9 mouse cellular contexts compared by ENCODE assay signal in genomic region chr2:91682850-91683249, GRCm38 (mm10). TPM values are rescaled to one million over a fixed set of nuclear protein-coding genes. Genes with fewer than 3 reads are reported as not detected.
A peak's percentile ranks its signal among the peaks of the same experiment; 100 is the strongest.
DNase-seq lines count a peak whose midpoint lies in the region; ATAC-seq and TF ChIP-seq lines count a peak whose summit lies in the region.
"Had no signal": no experiment of that assay in that cellular context is flagged by ENCODE, and none has a peak within 500 bp of the region (broad histone marks: within the 10 kb centered on the region; RNA-seq: fewer than 3 reads in every experiment).

No protein-coding gene starts in this region.

- no peak for TF ChIP-seq POLR2A in cortical plate, adult 2 months (IDR thresholded peaks at IDR 0.05; ENCODE audit: extremely low read depth, insufficient read depth, low read length)
- TF ChIP-seq POLR2A in liver, adult 2 months (IDR thresholded peaks at IDR 0.05; ENCODE audit: extremely low read depth, insufficient read depth, low read length): no peak

- TF ChIP-seq CTCF in cortical plate, adult 2 months (IDR thresholded peaks at IDR 0.05; ENCODE audit: extremely low read depth, insufficient read depth, low read length): peak; percentile 47; the same call in 1 of the 2 replicates
- TF ChIP-seq CTCF in hindbrain, postnatal 0 days (IDR thresholded peaks at IDR 0.05; ENCODE audit: low read depth): peak; percentile 72
- TF ChIP-seq CTCF in liver, adult 2 months (IDR thresholded peaks at IDR 0.05; ENCODE audit: low read depth, low read length): no peak

- H3K4me2 ChIP-seq in kidney, embryonic 15.5 days: no peak overlapping the region
- no peak overlapping the region for H3K4me2 ChIP-seq in hindbrain, postnatal 0 days (ENCODE audit: low read depth, low read length)
- H3K4me2 ChIP-seq: neural tube, embryonic 12.5 days had no signal

- DNase-seq in kidney, adult 9 months: peak; percentile 61
- peak; percentile 77 for DNase-seq in NIH3T3 (ENCODE audit: low read depth)
- DNase-seq in hindbrain, postnatal 0 days (ENCODE audit: low spot score): peak; percentile 72
- DNase-seq in liver, adult 2 months (ENCODE audit: extremely low read depth, low read depth, low spot score): peak; percentile 24
- DNase-seq in right cerebral cortex, postnatal 25 days: peak; percentile 44
- DNase-seq in urinary bladder, postnatal 10 days (ENCODE audit: low spot score): no peak

- no peaks in the 10 kb centered on the region for H3K4me1 ChIP-seq in kidney, embryonic 15.5 days
- no peaks in the 10 kb centered on the region for H3K4me1 ChIP-seq in cortical plate, adult 2 months (ENCODE audit: control insufficient read depth, insufficient read depth, low read length)
- no peaks in the 10 kb centered on the region for H3K4me1 ChIP-seq in hindbrain, postnatal 0 days (ENCODE audit: insufficient read depth, low read length)
- H3K4me1 ChIP-seq in liver, adult 2 months (ENCODE audit: control insufficient read depth, insufficient read depth, low read length): no peaks in the 10 kb centered on the region
- H3K4me1 ChIP-seq: neural tube, embryonic 12.5 days had no signal

- no peak overlapping the region for H3K9ac ChIP-seq in kidney, embryonic 15.5 days
- no peak overlapping the region for H3K9ac ChIP-seq in hindbrain, postnatal 0 days (replicated peaks; ENCODE audit: low read length)
- H3K9ac ChIP-seq in liver, adult 2 months (ENCODE audit: low read depth, low read length): no peak overlapping the region
- H3K9ac ChIP-seq: neural tube, embryonic 12.5 days had no signal

- WGBS in kidney, embryonic 15.5 days: 40% methylated on average over 4 of the region's 4 CpGs
- 59% methylated on average over 4 of the region's 4 CpGs for WGBS in hindbrain, postnatal 0 days
- WGBS in liver, adult 2 months: 81% methylated on average over 4 of the region's 4 CpGs

- H3K27ac ChIP-seq in kidney, embryonic 15.5 days: no peak overlapping the region
- no peak overlapping the region for H3K27ac ChIP-seq in cortical plate, adult 2 months (ENCODE audit: insufficient read depth, low read length)
- H3K27ac ChIP-seq in hindbrain, postnatal 0 days: no peak overlapping the region
- no peak overlapping the region for H3K27ac ChIP-seq in liver, adult 2 months (replicated peaks; ENCODE audit: insufficient read depth, low read depth, low read length)
- H3K27ac ChIP-seq: neural tube, embryonic 12.5 days had no signal

- no peaks in the 10 kb centered on the region for H3K27me3 ChIP-seq in kidney, embryonic 15.5 days
- no peaks in the 10 kb centered on the region for H3K27me3 ChIP-seq in hindbrain, postnatal 0 days (ENCODE audit: insufficient read depth, low read length)
- no peaks in the 10 kb centered on the region for H3K27me3 ChIP-seq in liver, adult 2 months (ENCODE audit: control insufficient read depth, insufficient read depth, low read length)
- H3K27me3 ChIP-seq: neural tube, embryonic 12.5 days had no signal

- no peaks in the 10 kb centered on the region for H3K79me2 ChIP-seq in liver, adult 2 months (ENCODE audit: control insufficient read depth, insufficient read depth, low read length)

- H3K36me3 ChIP-seq in kidney, embryonic 15.5 days: peaks cover 88% of the 10 kb centered on the region
- peaks cover 47% of the 10 kb centered on the region for H3K36me3 ChIP-seq in hindbrain, postnatal 0 days (ENCODE audit: insufficient read depth, low read length)
- H3K36me3 ChIP-seq in liver, adult 2 months (ENCODE audit: control insufficient read depth, insufficient read depth, low read length): peaks cover 65% of the 10 kb centered on the region

- H3K4me3 ChIP-seq in kidney, embryonic 15.5 days (replicated peaks): no peak overlapping the region
- H3K4me3 ChIP-seq in cortical plate, adult 2 months (ENCODE audit: insufficient read depth, low read length): no peak overlapping the region
- H3K4me3 ChIP-seq in hindbrain, postnatal 0 days (ENCODE audit: low read length): no peak overlapping the region
- no peak overlapping the region for H3K4me3 ChIP-seq in liver, adult 2 months (ENCODE audit: insufficient read depth, low read depth, low read length)
- H3K4me3 ChIP-seq: neural tube, embryonic 12.5 days had no signal

- no peaks in the 10 kb centered on the region for H3K9me3 ChIP-seq in kidney, embryonic 15.5 days (replicated peaks)
- no peaks in the 10 kb centered on the region for H3K9me3 ChIP-seq in hindbrain, postnatal 0 days (ENCODE audit: low read length)
- H3K9me3 ChIP-seq: neural tube, embryonic 12.5 days had no signal

- ATAC-seq in kidney, embryonic 15.5 days (replicated peaks; ENCODE audit: low FRiP score): no peak
- ATAC-seq in hindbrain, postnatal 0 days: peak; percentile 61; the same call in 1 of the 2 replicates

RNA-seq across cellular contexts. Expression of gene Atg13, which starts 27.5 kb away (rescaled TPM):
- 24.7 and 26.3 TPM in 2 replicates for polyA plus RNA-seq in kidney, embryonic 15.5 days (2015; fragmentation: Nextera tagmentation; extraction: Ambion mirVana)
- 124 and 132 TPM in 2 replicates for polyA plus RNA-seq in cortical plate, adult 2 months (2012; rRNA removed)
- total RNA-seq in hindbrain, postnatal 0 days (2014; rRNA removed): 21.2 and 25.2 TPM in 2 replicates
- 24.7 and 24.8 TPM in 2 replicates for polyA plus RNA-seq in hindbrain, postnatal 0 days (2015; fragmentation: Nextera tagmentation; extraction: Ambion mirVana)
- total RNA-seq in liver, adult 2 months (2014; rRNA removed): 10.3 and 14.8 TPM in 2 replicates
- polyA plus RNA-seq in liver, adult 2 months (2012; rRNA removed): 27.5 and 33.6 TPM in 2 replicates

RNA-seq across cellular contexts. Expression of gene Harbi1, which starts 27.8 kb away (rescaled TPM):
- polyA plus RNA-seq in kidney, embryonic 15.5 days (2015; fragmentation: Nextera tagmentation; extraction: Ambion mirVana): 22.4 and 22.6 TPM in 2 replicates
- polyA plus RNA-seq in cortical plate, adult 2 months (2012; rRNA removed): 3.4 and 4.6 TPM in 2 replicates
- total RNA-seq in hindbrain, postnatal 0 days (2014; rRNA removed): 16.6 and 19.9 TPM in 2 replicates
- 12.0 TPM in 2 replicates for polyA plus RNA-seq in hindbrain, postnatal 0 days (2015; fragmentation: Nextera tagmentation; extraction: Ambion mirVana)
- 19.5 and 22.8 TPM in 2 replicates for total RNA-seq in liver, adult 2 months (2014; rRNA removed)
- 5.0 and 6.6 TPM in 2 replicates for polyA plus RNA-seq in liver, adult 2 months (2012; rRNA removed)

RNA-seq across cellular contexts. Expression of gene Arhgap1, which starts 33.2 kb away (rescaled TPM):
- 110 and 132 TPM in 2 replicates for polyA plus RNA-seq in kidney, embryonic 15.5 days (2015; fragmentation: Nextera tagmentation; extraction: Ambion mirVana)
- 68.9 and 72.1 TPM in 2 replicates for polyA plus RNA-seq in cortical plate, adult 2 months (2012; rRNA removed)
- 95.8 and 107 TPM in 2 replicates for total RNA-seq in hindbrain, postnatal 0 days (2014; rRNA removed)
- 81.9 and 85.1 TPM in 2 replicates for polyA plus RNA-seq in hindbrain, postnatal 0 days (2015; fragmentation: Nextera tagmentation; extraction: Ambion mirVana)
- total RNA-seq in liver, adult 2 months (2014; rRNA removed): 6.5 and 8.8 TPM in 2 replicates
- polyA plus RNA-seq in liver, adult 2 months (2012; rRNA removed): 12.9 and 18.7 TPM in 2 replicates

RNA-seq across cellular contexts. Expression of gene Zfp408, which starts 33.3 kb away (rescaled TPM):
- polyA plus RNA-seq in kidney, embryonic 15.5 days (2015; fragmentation: Nextera tagmentation; extraction: Ambion mirVana): 11.9 and 13.7 TPM in 2 replicates
- polyA plus RNA-seq in cortical plate, adult 2 months (2012; rRNA removed): 13.5 and 13.8 TPM in 2 replicates
- 25.7 and 27.8 TPM in 2 replicates for total RNA-seq in hindbrain, postnatal 0 days (2014; rRNA removed)
- 12.2 and 12.7 TPM in 2 replicates for polyA plus RNA-seq in hindbrain, postnatal 0 days (2015; fragmentation: Nextera tagmentation; extraction: Ambion mirVana)
- total RNA-seq in liver, adult 2 months (2014; rRNA removed): 2.2 and 2.8 TPM in 2 replicates
- 3.8 and 6.6 TPM in 2 replicates for polyA plus RNA-seq in liver, adult 2 months (2012; rRNA removed)

RNA-seq across cellular contexts. Expression of gene F2, which starts 46.6 kb away (rescaled TPM):
- polyA plus RNA-seq in kidney, embryonic 15.5 days (2015; fragmentation: Nextera tagmentation; extraction: Ambion mirVana): 1.7 and 4.6 TPM in 2 replicates
- polyA plus RNA-seq in cortical plate, adult 2 months (2012; rRNA removed): 0.10 and 0.11 TPM in 2 replicates
- not detected in 2 replicates for total RNA-seq in hindbrain, postnatal 0 days (2014; rRNA removed)
- 0.14 TPM in 1 of 2 replicates, not detected in the other for polyA plus RNA-seq in hindbrain, postnatal 0 days (2015; fragmentation: Nextera tagmentation; extraction: Ambion mirVana)
- 1,668 and 1,838 TPM in 2 replicates for total RNA-seq in liver, adult 2 months (2014; rRNA removed)
- polyA plus RNA-seq in liver, adult 2 months (2012; rRNA removed): 2,018 and 2,057 TPM in 2 replicates
